Mouse (Mus musculus) kidney, embryonic 15.5 days (tissue): ENCODE results near the gene Gh. TPM values are rescaled to one million over a fixed set of nuclear protein-coding genes. Genes with fewer than 3 reads are reported as not detected.
A peak's percentile ranks its signal among the peaks of the same experiment; 100 is the strongest.

Experiments
- ATAC-seq: fragments of 200-750 bp; cut with Nextera tagmentation; replicated peaks from 2 replicates; pipeline ENCODE4 v1.8.0; 2017; ENCODE audit warnings: moderate TSS enrichment; ENCODE audit not compliant: low FRiP score
- H3K27ac ChIP-seq: fragments of 300-500 bp; sonication (generic); 2 replicates; pipeline ENCODE4 v1.5.1; 2015; ENCODE audit warnings: mild to moderate bottlenecking, inconsistent platforms
- H3K27me3 ChIP-seq: fragments of 300-500 bp; sonication (generic); 2 replicates; pipeline ENCODE4 v1.6.1; 2015; ENCODE audit warnings: inconsistent platforms
- H3K36me3 ChIP-seq: fragments of 300-500 bp; sonication (generic); 2 replicates; pipeline ENCODE4 v1.6.1; 2015; ENCODE audit warnings: inconsistent platforms
- H3K4me1 ChIP-seq: fragments of 300-500 bp; sonication (generic); 2 replicates; pipeline ENCODE4 v1.6.1; 2015; ENCODE audit warnings: inconsistent platforms
- H3K4me2 ChIP-seq: fragments of 300-500 bp; sonication (generic); 2 replicates; pipeline ENCODE4 v1.6.1; 2015; ENCODE audit warnings: moderate library complexity, mild to moderate bottlenecking, inconsistent platforms
- H3K4me3 ChIP-seq: fragments of 300-500 bp; sonication (generic); replicated peaks from 2 replicates; pipeline ENCODE4 v1.5.1; 2015; ENCODE audit warnings: mild to moderate bottlenecking, inconsistent platforms
- H3K9ac ChIP-seq: fragments of 300-500 bp; sonication (generic); 2 replicates; pipeline ENCODE4 v1.6.1; 2015; ENCODE audit warnings: mild to moderate bottlenecking, inconsistent platforms
- H3K9me3 ChIP-seq: fragments of 300-500 bp; sonication (generic); replicated peaks from 2 replicates; pipeline ENCODE4 v1.6.1; 2016; ENCODE audit warnings: inconsistent platforms
- WGBS: fragments of 180-500 bp; shearing (Covaris S2); methylation state at CpG from one replicate; pipeline ENCODE4 v1.1.7; 2015; ENCODE audit warnings: mixed read lengths; 5-methylcytosine and 5-hydroxymethylcytosine counted together
- polyA plus RNA-seq: library from polyadenylated mRNA; unstranded; fragments of >200 nt; fragmentation: Nextera tagmentation; extraction: Ambion mirVana; gene quantifications from 2 replicates; pipeline ENCODE4 v1.2.1, GENCODE M21; 2015

The Gh gene
- polyA plus RNA-seq, 1 experiment from 2014 or later = not detected

DNA sequence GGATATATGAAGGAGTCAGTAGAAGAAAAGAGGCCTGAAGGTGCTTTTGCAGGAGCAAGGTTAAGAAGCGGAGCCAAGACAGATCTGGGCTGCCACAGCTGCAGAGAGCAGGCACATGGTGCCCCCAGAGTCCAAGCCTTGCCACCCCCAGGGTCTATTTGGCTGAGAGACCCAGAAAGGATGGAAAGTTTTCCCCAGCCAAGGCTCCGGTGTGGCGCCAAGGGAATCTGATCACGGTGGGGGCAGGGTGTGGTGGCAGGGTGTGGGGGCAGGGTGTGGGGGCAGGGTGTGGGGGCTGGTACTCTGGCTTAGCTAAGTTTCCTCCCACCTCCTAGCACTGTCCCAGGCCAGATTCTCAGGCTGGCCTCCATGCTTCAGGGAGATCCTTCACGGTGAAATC, 26.9 kb upstream of the Gh start:
- Histone ChIP-seq H3K36me3 (no peaks in the 10 kb centered on the region), H3K27me3 (no peaks in the 10 kb centered on the region), H3K9me3 (no peaks in the 10 kb centered on the region), H3K4me1 (peaks cover 41% of the 10 kb centered on the region), H3K4me2 (no peak overlapping the region), H3K27ac (no peak overlapping the region), H3K4me3 (no peak overlapping the region), H3K9ac (no peak overlapping the region)
- WGBS = 36% methylated on average over 5 of the region's 5 CpGs
- no peak for ATAC-seq

GRCm38 (mm10) chr11:106326475-106326874, 24.8 kb upstream of the Gh start:
- Histone ChIP-seq H3K9ac (no peak overlapping the region), H3K4me2 (no peak overlapping the region), H3K9me3 (no peaks in the 10 kb centered on the region), H3K4me3 (no peak overlapping the region), H3K27ac (no peak overlapping the region), H3K27me3 (no peaks in the 10 kb centered on the region), H3K36me3 (no peaks in the 10 kb centered on the region), H3K4me1 (peaks cover 39% of the 10 kb centered on the region)
- WGBS = 87% methylated on average over 8 of the region's 8 CpGs
- ATAC-seq = no peak

- Histone ChIP-seq H3K9ac (no peak overlapping the region), H3K36me3 (no peaks in the 10 kb centered on the region), H3K4me2 (no peak overlapping the region), H3K27ac (peak overlapping the region; percentile 88), H3K4me1 (peaks cover 39% of the 10 kb centered on the region), H3K9me3 (no peaks in the 10 kb centered on the region), H3K27me3 (no peaks in the 10 kb centered on the region), H3K4me3 (no peak overlapping the region)
- peak; percentile 3; the same call in 1 of the 2 replicates for ATAC-seq
- WGBS = 64% methylated on average over 8 of the region's 8 CpGs
Measured at GRCm38 (mm10) chr11:106325566-106326206, 24.0 kb upstream of the Gh start.

GRCm38 (mm10) chr11:106324858-106325257, 23.2 kb upstream of the Gh start:
- no peak overlapping the region for H3K9ac ChIP-seq
- H3K4me1 ChIP-seq = peaks cover 39% of the 10 kb centered on the region
- 28% methylated on average over 5 of the region's 5 CpGs for WGBS
- H3K4me2 ChIP-seq = peak overlapping the region; percentile 23
- peak overlapping the region; percentile 88 for H3K27ac ChIP-seq
- no peaks in the 10 kb centered on the region for H3K36me3 ChIP-seq
- H3K9me3 ChIP-seq = no peaks in the 10 kb centered on the region
- ATAC-seq = peak; percentile 74
- no peak overlapping the region for H3K4me3 ChIP-seq
- no peaks in the 10 kb centered on the region for H3K27me3 ChIP-seq

GRCm38 (mm10) chr11:106318406-106319366, 17.0 kb upstream of the Gh start:
- Histone ChIP-seq H3K27ac (peak overlapping the region; percentile 24), H3K9me3 (no peaks in the 10 kb centered on the region), H3K4me2 (no peak overlapping the region), H3K4me3 (no peak overlapping the region), H3K27me3 (no peaks in the 10 kb centered on the region), H3K4me1 (peaks cover 31% of the 10 kb centered on the region), H3K36me3 (no peaks in the 10 kb centered on the region), H3K9ac (no peak overlapping the region)
- 65% methylated on average over 21 of the region's 21 CpGs for WGBS
- no peak for ATAC-seq

- peaks cover 39% of the 10 kb centered on the region for H3K4me1 ChIP-seq
- 89% methylated on average over 7 of the region's 7 CpGs for WGBS
- ATAC-seq = no peak
- no peak overlapping the region for H3K9ac ChIP-seq
- no peaks in the 10 kb centered on the region for H3K36me3 ChIP-seq
- no peak overlapping the region for H3K4me2 ChIP-seq
- no peaks in the 10 kb centered on the region for H3K27me3 ChIP-seq
- no peak overlapping the region for H3K27ac ChIP-seq
- H3K4me3 ChIP-seq = no peak overlapping the region
- H3K9me3 ChIP-seq = no peaks in the 10 kb centered on the region
Measured at GRCm38 (mm10) chr11:106317801-106318200, 16.1 kb upstream of the Gh start.

DNA sequence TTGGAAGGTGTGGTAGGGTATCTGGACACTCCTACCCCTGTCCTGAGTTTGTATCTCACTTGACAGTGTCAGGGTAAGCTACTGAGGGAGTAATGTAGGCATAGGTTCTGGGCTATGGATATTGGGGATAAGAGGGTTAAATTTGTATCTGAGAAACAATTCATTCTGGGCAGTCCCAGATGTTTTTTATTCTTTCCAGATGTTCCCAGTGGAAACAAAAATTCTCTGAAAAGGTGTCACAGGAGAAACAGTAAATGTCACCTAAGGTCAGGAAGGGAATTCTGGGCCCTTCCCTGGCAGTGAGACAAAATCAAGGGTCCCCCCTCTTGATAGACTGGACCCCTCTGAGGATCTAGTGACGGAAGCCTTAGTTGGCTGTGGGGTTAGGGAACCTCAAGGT, 14.8 kb upstream of the Gh start:
- Histone ChIP-seq H3K9me3 (no peaks in the 10 kb centered on the region), H3K27me3 (no peaks in the 10 kb centered on the region), H3K36me3 (no peaks in the 10 kb centered on the region), H3K4me3 (no peak overlapping the region), H3K27ac (no peak overlapping the region), H3K4me2 (no peak overlapping the region), H3K4me1 (peaks cover 39% of the 10 kb centered on the region), H3K9ac (no peak overlapping the region)
- ATAC-seq = no peak
- WGBS = 60% methylated on average over 1 of the region's 1 CpGs

DNA sequence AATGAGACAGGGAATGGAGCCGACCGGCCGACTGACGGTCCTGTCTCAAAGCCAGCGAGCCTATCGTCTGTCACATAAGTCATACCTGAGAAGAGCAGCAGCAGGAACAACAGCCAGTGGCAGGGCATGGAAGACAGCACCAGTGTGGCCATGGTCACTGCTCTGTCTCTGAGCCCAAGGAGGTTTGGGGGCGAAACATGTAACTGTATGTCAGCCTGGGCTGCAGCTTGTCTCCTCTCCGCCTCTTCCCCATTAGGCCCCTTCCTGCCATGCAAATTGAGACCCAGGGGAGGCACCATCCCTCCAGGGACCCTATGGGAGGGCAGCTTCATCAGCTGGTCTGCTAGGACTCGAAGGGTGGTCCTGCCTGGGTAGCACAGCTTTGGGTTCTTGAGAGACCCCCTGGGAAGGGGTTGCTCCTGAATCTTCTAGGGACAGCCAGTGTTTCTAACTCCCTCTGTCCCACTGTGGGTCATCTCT, 12.7 kb upstream of the Gh start, which contains the start of gene Cd79b:
Gene Cd79b (minus strand): TSS at position 430 of the 480 bp plus-strand sequence.
- peak within 1 kb of the TSS; percentile 36 for H3K4me2 ChIP-seq
- no peak within 1 kb of the TSS for H3K4me3 ChIP-seq
- H3K9ac ChIP-seq = no peak within 1 kb of the TSS
- H3K27me3 ChIP-seq = no peaks in the 10 kb centered on the region
- no peaks in the 10 kb centered on the region for H3K36me3 ChIP-seq
- 24% methylated on average over 9 of the region's 9 CpGs for WGBS
- no peak; the same call in 1 of the 2 replicates for ATAC-seq
- H3K4me1 ChIP-seq = peaks cover 36% of the 10 kb centered on the region
- H3K27ac ChIP-seq = peak within 1 kb of the TSS; percentile 70
- no peaks in the 10 kb centered on the region for H3K9me3 ChIP-seq

DNA sequence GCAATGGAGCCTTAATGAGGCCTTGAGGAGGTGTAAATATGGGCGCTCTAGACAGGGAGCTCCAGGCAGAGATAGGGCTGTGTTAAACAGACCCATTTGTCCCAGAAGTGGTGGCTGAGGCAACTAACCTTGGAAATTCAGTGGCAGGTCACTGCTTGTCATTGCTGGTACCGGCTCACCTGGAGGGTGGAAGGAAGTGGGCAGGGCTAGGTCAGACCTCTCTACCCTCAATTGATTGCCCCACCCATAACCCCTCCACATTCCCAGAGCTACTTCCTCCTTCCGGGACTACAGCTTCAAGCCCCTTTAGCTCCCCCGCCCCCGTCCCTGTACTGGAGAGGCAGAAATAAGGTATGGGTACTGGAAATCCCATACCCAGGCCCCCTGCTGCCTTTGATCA, 11.9 kb upstream of the Gh start:
- Histone ChIP-seq H3K4me2 (peak overlapping the region; percentile 36), H3K9me3 (no peaks in the 10 kb centered on the region), H3K4me3 (no peak overlapping the region), H3K27me3 (no peaks in the 10 kb centered on the region), H3K4me1 (peaks cover 28% of the 10 kb centered on the region), H3K36me3 (no peaks in the 10 kb centered on the region), H3K27ac (peak overlapping the region; percentile 70), H3K9ac (no peak overlapping the region)
- WGBS = 26% methylated on average over 5 of the region's 5 CpGs
- peak; percentile 62 for ATAC-seq

DNA sequence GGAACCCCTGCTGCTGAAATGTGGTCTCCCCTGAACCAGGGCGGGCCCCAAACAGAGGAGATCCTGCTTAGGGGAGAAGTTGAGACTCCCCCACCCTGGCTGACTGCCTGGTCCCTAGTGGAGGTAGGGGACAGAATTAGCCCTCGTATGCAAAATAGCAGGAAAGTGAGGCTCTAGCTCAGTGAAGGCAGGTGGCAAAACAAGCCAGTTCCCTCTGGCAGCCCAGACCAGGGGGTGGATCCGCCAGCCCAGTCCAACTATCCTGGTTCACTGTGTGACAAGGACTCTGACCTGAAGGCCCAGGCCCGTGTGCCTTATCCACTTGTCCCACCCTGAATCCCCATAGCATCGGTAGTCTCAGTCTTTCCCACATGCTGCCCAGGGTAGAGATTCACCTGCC, 8.5 kb upstream of the Gh start:
- Histone ChIP-seq H3K9ac (no peak overlapping the region), H3K9me3 (no peaks in the 10 kb centered on the region), H3K36me3 (no peaks in the 10 kb centered on the region), H3K27me3 (no peaks in the 10 kb centered on the region), H3K27ac (no peak overlapping the region), H3K4me1 (peaks cover 45% of the 10 kb centered on the region), H3K4me3 (no peak overlapping the region), H3K4me2 (no peak overlapping the region)
- no peak for ATAC-seq
- WGBS = 73% methylated on average over 5 of the region's 5 CpGs

- H3K4me2 ChIP-seq = peak overlapping the region; percentile 32
- peak overlapping the region; percentile 70 for H3K27ac ChIP-seq
- no peak overlapping the region for H3K9ac ChIP-seq
- H3K27me3 ChIP-seq = no peaks in the 10 kb centered on the region
- H3K36me3 ChIP-seq = no peaks in the 10 kb centered on the region
- 45% methylated on average over 11 of the region's 11 CpGs for WGBS
- no peaks in the 10 kb centered on the region for H3K9me3 ChIP-seq
- peaks cover 26% of the 10 kb centered on the region for H3K4me1 ChIP-seq
- no peak overlapping the region for H3K4me3 ChIP-seq
- ATAC-seq = 0 out of 2 replicates have a peak, but pooled peaks have one; percentile 23
Measured at GRCm38 (mm10) chr11:106308162-106308561, 6.5 kb upstream of the Gh start.

GRCm38 (mm10) chr11:106307432-106307831, 5.8 kb upstream of the Gh start:
- no peak for ATAC-seq
- peak overlapping the region; percentile 70; the same call in 1 of the 2 replicates for H3K27ac ChIP-seq
- no peak overlapping the region for H3K4me3 ChIP-seq
- peaks cover 24% of the 10 kb centered on the region for H3K4me1 ChIP-seq
- no peaks in the 10 kb centered on the region for H3K9me3 ChIP-seq
- WGBS = 41% methylated on average over 5 of the region's 5 CpGs
- no peak overlapping the region for H3K4me2 ChIP-seq
- no peaks in the 10 kb centered on the region for H3K36me3 ChIP-seq
- no peaks in the 10 kb centered on the region for H3K27me3 ChIP-seq
- no peak overlapping the region for H3K9ac ChIP-seq
